Mouse (Mus musculus) limb, embryonic 12.5 days (tissue): ENCODE data around the gene Gm49322. TPM values are rescaled to one million over a fixed set of nuclear protein-coding genes. Genes with fewer than 3 reads are reported as not detected.

Experiments
- ATAC-seq: fragments of 200-750 bp; cut with Nextera tagmentation; 2 replicates; pipeline ENCODE4 v1.8.0; 2017; ENCODE audit warnings: low read depth, moderate TSS enrichment; ENCODE audit not compliant: insufficient number of reproducible peaks, insufficient read depth, low FRiP score, low TSS enrichment
- H3K27ac ChIP-seq: fragments of 300-500 bp; sonication (generic); 2 replicates; pipeline ENCODE4 v1.5.1; 2016; ENCODE audit warnings: mild to moderate bottlenecking, moderate library complexity
- H3K27me3 ChIP-seq: fragments of 300-500 bp; sonication (generic); 2 replicates; pipeline ENCODE4 v1.6.1; 2016; ENCODE audit warnings: mild to moderate bottlenecking, moderate library complexity
- H3K36me3 ChIP-seq: fragments of 300-500 bp; sonication (generic); 2 replicates; pipeline ENCODE4 v1.6.1; 2016; ENCODE audit warnings: mild to moderate bottlenecking, moderate library complexity
- H3K4me1 ChIP-seq: fragments of 300-500 bp; sonication (generic); replicated peaks from 2 replicates; pipeline ENCODE4 v1.6.1; 2016
- H3K4me2 ChIP-seq: fragments of 300-500 bp; sonication (generic); 2 replicates; pipeline ENCODE4 v1.6.1; 2016; ENCODE audit warnings: mild to moderate bottlenecking, moderate library complexity
- H3K4me3 ChIP-seq: fragments of 300-500 bp; sonication (generic); replicated peaks from 2 replicates; pipeline ENCODE4 v1.5.1; 2016; ENCODE audit warnings: mild to moderate bottlenecking
- H3K9ac ChIP-seq: fragments of 300-500 bp; sonication (generic); replicated peaks from 2 replicates; pipeline ENCODE4 v1.6.1; 2016; ENCODE audit warnings: mild to moderate bottlenecking, moderate library complexity
- H3K9me3 ChIP-seq: fragments of 300-500 bp; sonication (generic); 2 replicates; pipeline ENCODE4 v1.6.1; 2016; ENCODE audit warnings: mild to moderate bottlenecking, moderate library complexity
- WGBS: fragments of 180-500 bp; shearing (Covaris S2); methylation state at CpG from one replicate; pipeline ENCODE4 v1.1.7; 2016; 5-methylcytosine and 5-hydroxymethylcytosine counted together
- polyA plus RNA-seq: library from polyadenylated mRNA; unstranded; fragments of >200 nt; fragmentation: Nextera tagmentation; extraction: Ambion mirVana; gene quantifications from 2 replicates; pipeline ENCODE4 v1.2.1, GENCODE M21; 2016

The Gm49322 gene
- polyA plus RNA-seq, 1 experiment from 2014 or later = 4.9 TPM

DNA sequence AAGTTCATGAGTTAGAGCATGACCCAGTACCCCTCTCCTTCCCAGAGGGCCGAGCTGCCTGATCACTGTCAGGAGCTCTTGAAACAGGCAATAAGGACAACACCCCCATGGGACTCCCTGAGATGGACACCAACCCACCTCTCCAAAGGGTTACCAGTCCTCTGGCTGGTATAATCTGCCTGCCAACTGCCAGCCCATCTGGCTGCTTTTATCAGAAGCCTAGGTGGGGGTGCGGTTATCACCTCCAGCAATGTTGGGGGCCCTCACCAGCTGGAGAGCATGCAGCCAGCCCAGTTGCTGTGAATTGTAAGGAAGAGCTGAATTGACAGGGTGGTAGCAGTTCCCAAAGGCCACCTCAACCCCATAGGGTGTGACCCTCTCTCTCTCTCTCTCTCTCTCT, 33.3 kb upstream of the Gm49322 start:
- Histone ChIP-seq H3K4me3 (no peak overlapping the region), H3K4me1 (peaks cover 61% of the 10 kb centered on the region)
- 94% methylated on average over 2 of the region's 2 CpGs for WGBS

DNA sequence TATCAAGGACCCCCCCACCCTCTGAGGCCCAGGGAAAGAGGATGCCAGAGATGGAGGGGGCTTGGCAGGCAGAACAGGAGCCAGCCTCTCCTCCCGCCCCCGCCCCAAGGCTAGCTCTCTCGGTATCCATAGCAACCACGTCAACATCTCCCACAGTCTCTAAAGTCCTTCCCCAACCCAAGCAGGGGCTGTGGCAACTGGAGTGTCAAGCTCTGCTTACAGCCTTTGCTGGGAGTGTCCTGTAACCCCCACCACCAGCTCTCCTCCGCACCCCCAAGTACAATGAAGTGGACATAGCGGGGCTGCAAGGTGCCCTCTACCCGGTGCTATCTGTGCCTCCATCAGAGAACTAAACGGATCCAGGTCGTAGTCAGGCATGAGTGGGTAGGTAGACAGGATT, 31.9 kb upstream of the Gm49322 start:
- H3K36me3 ChIP-seq = peaks cover under 1% of the 10 kb centered on the region; the same call in 1 of the 2 replicates
- 0 out of 2 replicates have a peak overlapping the region, but pooled peaks have one; percentile 2 for H3K4me2 ChIP-seq
- no peak overlapping the region for H3K9ac ChIP-seq
- H3K27ac ChIP-seq = no peak overlapping the region
- no peaks in the 10 kb centered on the region for H3K9me3 ChIP-seq
- WGBS = 73% methylated on average over 9 of the region's 9 CpGs
- no peak for ATAC-seq
- H3K4me3 ChIP-seq = no peak overlapping the region
- peaks cover 68% of the 10 kb centered on the region for H3K4me1 ChIP-seq
- no peaks in the 10 kb centered on the region for H3K27me3 ChIP-seq

More for the DNA sequence above, 33.3 kb upstream of the Gm49322 start:
- peaks cover 15% of the 10 kb centered on the region for H3K36me3 ChIP-seq
- no peaks in the 10 kb centered on the region for H3K9me3 ChIP-seq
- no peak for ATAC-seq
- no peak overlapping the region for H3K4me2 ChIP-seq
- H3K27ac ChIP-seq = no peak overlapping the region
- no peak overlapping the region for H3K9ac ChIP-seq
- H3K27me3 ChIP-seq = no peaks in the 10 kb centered on the region

- H3K4me3 ChIP-seq = 0 out of 2 replicates have a peak overlapping the region, but pooled peaks have one; percentile 85
- H3K27me3 ChIP-seq = no peaks in the 10 kb centered on the region
- no peak for ATAC-seq
- H3K27ac ChIP-seq = no peak overlapping the region
- H3K4me1 ChIP-seq = peaks cover 62% of the 10 kb centered on the region
- peak overlapping the region; percentile 98; the same call in 1 of the 2 replicates for H3K4me2 ChIP-seq
- no peak overlapping the region for H3K9ac ChIP-seq
- no peaks in the 10 kb centered on the region for H3K9me3 ChIP-seq
- 74% methylated on average over 3 of the region's 3 CpGs for WGBS
- H3K36me3 ChIP-seq = no peaks in the 10 kb centered on the region
These were observed 30.9 kb upstream of the Gm49322 start for GRCm38 (mm10) chr10:80574896-80575295.

DNA sequence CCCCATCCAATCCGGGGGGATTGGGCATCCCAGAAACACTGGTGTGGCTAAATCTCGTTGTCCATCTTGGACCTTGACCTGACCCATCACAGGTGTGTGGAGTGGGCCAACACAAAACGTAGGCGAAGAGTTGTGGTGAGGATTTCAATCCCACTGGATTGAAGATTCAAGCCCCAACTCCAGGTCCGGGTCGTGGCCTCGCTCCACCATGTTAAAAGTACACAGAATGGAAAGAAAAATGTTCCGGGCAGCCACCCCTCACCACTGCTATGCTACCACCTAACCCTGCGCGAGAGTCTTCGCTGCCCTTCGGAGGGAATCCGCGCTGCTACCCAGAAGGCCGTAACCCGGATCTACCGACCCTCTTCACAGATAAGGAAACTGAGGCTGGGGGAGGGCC, 29.9 kb upstream of the Gm49322 start:
- Histone ChIP-seq H3K4me1 (peaks cover 52% of the 10 kb centered on the region), H3K27ac (no peak overlapping the region)
- WGBS = 15% methylated on average over 17 of the region's 17 CpGs

DNA sequence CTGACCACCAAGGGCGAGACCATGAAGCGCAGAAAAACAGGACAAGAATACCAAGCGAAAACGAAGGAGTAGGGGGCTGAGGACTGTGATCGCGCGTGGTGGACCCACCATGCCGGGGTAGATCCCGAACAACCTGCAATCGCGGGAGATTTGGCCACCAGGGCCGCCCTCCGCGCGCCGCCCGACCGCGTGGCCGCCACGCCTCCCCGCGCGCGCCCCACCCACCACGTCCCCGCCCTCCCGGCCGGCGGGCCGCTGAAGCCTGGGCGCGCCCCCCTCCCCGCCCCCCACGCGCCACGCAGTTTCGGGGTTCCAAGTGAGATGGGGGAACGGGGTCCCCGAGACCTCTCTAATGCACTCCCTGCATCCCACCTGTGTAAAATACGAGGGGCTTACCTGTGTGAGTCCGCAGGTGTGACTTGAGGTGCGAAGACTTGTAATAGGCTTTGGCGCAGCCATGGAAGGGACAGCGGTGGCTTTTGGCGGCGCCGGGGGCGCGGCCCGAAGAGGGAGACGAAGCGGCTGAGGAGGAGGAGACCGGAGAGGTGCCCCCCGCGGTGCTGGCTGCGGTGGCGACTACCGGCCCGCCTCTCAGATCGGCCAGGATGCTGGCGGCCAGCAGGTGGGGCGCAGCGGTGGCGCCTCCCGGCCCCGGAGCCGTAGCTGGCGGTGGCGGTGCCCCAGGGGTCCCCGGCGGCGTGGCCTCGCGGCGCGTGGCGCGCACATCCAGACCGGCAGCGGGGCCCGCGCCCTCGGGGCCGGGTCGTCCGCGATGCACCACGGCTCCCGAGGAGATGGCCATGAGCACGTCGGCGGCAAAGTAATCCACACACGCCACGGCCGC, 29.2 kb upstream of the Gm49322 start:
- no peaks in the 10 kb centered on the region for H3K9me3 ChIP-seq
- under 1% methylated on average over 91 of the region's 96 CpGs for WGBS
- no peaks in the 10 kb centered on the region for H3K27me3 ChIP-seq
- peak overlapping the region; percentile 91 for H3K27ac ChIP-seq
- no peak for ATAC-seq
- peak overlapping the region; percentile 76 for H3K9ac ChIP-seq
- peaks cover 5% of the 10 kb centered on the region for H3K36me3 ChIP-seq
- peak overlapping the region; percentile 85 for H3K4me3 ChIP-seq
- H3K4me1 ChIP-seq = peaks cover 46% of the 10 kb centered on the region
- peak overlapping the region; percentile 98 for H3K4me2 ChIP-seq

More for the DNA sequence above, 29.9 kb upstream of the Gm49322 start:
- Histone ChIP-seq H3K9ac (peak overlapping the region; percentile 76), H3K4me2 (peak overlapping the region; percentile 98), H3K36me3 (no peaks in the 10 kb centered on the region), H3K4me3 (peak overlapping the region; percentile 85), H3K27me3 (no peaks in the 10 kb centered on the region), H3K9me3 (no peaks in the 10 kb centered on the region)
- ATAC-seq = no peak

GRCm38 (mm10) chr10:80577195-80578130, 28.4 kb upstream of the Gm49322 start, which contains the start of gene Klf16:
TSS of gene Klf16 (minus strand) at chr10:80577321.
- H3K4me2 ChIP-seq = peak within 1 kb of the TSS; percentile 98
- peaks cover 13% of the 10 kb centered on the region for H3K36me3 ChIP-seq
- H3K9me3 ChIP-seq = no peaks in the 10 kb centered on the region
- peak within 1 kb of the TSS; percentile 76 for H3K9ac ChIP-seq
- WGBS = under 1% methylated on average over 91 of the region's 97 CpGs
- peak; percentile 74 for ATAC-seq
- H3K27me3 ChIP-seq = no peaks in the 10 kb centered on the region
- H3K4me3 ChIP-seq = peak within 1 kb of the TSS; percentile 85
- peak within 1 kb of the TSS; percentile 91 for H3K27ac ChIP-seq
- peaks cover 37% of the 10 kb centered on the region for H3K4me1 ChIP-seq

DNA sequence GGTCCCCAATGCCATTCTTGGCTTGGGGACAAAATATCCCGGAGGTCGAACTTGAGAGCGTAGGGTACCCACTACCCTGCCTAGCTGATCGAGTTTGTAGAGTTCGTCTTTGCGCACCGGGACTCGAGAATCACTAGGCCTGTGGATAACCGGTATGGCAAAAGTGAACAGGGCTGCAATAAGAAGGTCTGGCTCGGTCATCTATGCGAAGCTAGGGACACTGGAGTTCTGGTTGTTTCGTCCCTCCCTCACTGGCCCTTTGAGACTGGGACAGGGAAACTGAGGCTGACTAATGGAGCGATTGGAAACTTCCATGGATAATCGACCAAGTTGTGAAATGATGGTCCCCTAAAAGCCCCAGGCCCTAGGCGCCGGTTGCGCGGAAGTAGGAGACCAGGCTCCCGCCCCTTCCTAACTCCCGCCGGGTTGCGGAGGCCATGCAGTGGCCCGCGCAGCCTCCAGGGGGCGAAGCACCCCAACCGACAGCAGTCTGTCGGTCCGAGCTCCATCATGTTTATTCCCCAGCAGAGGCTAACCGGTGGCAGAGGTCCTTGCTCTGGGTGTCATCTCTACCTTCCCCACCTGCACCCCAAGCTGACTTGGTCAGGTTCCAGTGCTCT, 27.6 kb upstream of the Gm49322 start:
- ATAC-seq = peak; percentile 26; the same call in 1 of the 2 replicates
- Histone ChIP-seq H3K4me1 (peaks cover 34% of the 10 kb centered on the region), H3K4me3 (peak overlapping the region; percentile 85), H3K9ac (peak overlapping the region; percentile 76), H3K27ac (peak overlapping the region; percentile 91), H3K27me3 (no peaks in the 10 kb centered on the region), H3K36me3 (peaks cover 18% of the 10 kb centered on the region), H3K9me3 (no peaks in the 10 kb centered on the region), H3K4me2 (peak overlapping the region; percentile 98)
- under 1% methylated on average over 29 of the region's 29 CpGs for WGBS

- Histone ChIP-seq H3K9me3 (no peaks in the 10 kb centered on the region), H3K4me3 (peak overlapping the region; percentile 85), H3K4me2 (peak overlapping the region; percentile 98), H3K36me3 (peaks cover 25% of the 10 kb centered on the region), H3K27me3 (no peaks in the 10 kb centered on the region), H3K9ac (peak overlapping the region; percentile 76; the same call in 1 of the 2 replicates), H3K4me1 (peaks cover 31% of the 10 kb centered on the region), H3K27ac (peak overlapping the region; percentile 91)
- WGBS = 9% methylated on average over 8 of the region's 8 CpGs
- no peak for ATAC-seq
These were observed 26.9 kb upstream of the Gm49322 start for GRCm38 (mm10) chr10:80578911-80579310.

- no peaks in the 10 kb centered on the region for H3K9me3 ChIP-seq
- H3K27ac ChIP-seq = no peak overlapping the region
- H3K27me3 ChIP-seq = no peaks in the 10 kb centered on the region
- no peak overlapping the region for H3K4me2 ChIP-seq
- no peak overlapping the region for H3K4me3 ChIP-seq
- peaks cover 56% of the 10 kb centered on the region for H3K36me3 ChIP-seq
- whole genome bisulfite sequencing = 92% methylated on average over 5 of the region's 5 CpGs
- no peak overlapping the region for H3K9ac ChIP-seq
- no peak for ATAC-seq
- H3K4me1 ChIP-seq = peaks cover 22% of the 10 kb centered on the region
These were observed 22.8 kb upstream of the Gm49322 start for GRCm38 (mm10) chr10:80583047-80583446.

- Histone ChIP-seq H3K27me3 (no peaks in the 10 kb centered on the region), H3K4me1 (peaks cover 24% of the 10 kb centered on the region), H3K4me3 (no peak overlapping the region), H3K9me3 (no peaks in the 10 kb centered on the region), H3K9ac (0 out of 2 replicates have a peak overlapping the region, but pooled peaks have one; percentile 34), H3K4me2 (no peak overlapping the region), H3K36me3 (peaks cover 56% of the 10 kb centered on the region), H3K27ac (no peak overlapping the region)
- 65% methylated on average over 12 of the region's 12 CpGs for WGBS
- no peak for ATAC-seq
These were observed 21.8 kb upstream of the Gm49322 start for GRCm38 (mm10) chr10:80584045-80584488.
